Mouse (Mus musculus): ENCODE measurements around the gene Chrna5.
"Not testable (repeated sequence)": the region's sequence is repeated elsewhere in the genome, so short reads cannot be mapped to it uniquely, and the experiment has no call there.

Chrna5 gene

GRCm38 (mm10) chr9:54980674-54981073 lies at the start of gene Chrna5:
Gene Chrna5, plus strand, starts transcription at chr9:54980880.
- DNase-seq (ENCODE audit: low read depth in 1 of 2, low spot score in 2 of 2): no peak

GRCm38 (mm10) chr9:54931765-54932164 lies 48.9 kb upstream of the Chrna5 start:
- DNase-seq (ENCODE audit: low read depth in 1 of 2, low spot score in 2 of 2): no peak

- no peak for DNase-seq (ENCODE audit: low read depth in 1 of 2, low spot score in 2 of 2)
These were observed 48.3 kb upstream of the Chrna5 start for GRCm38 (mm10) chr9:54932379-54932778.

- DNase-seq (ENCODE audit: low read depth in 1 of 2, low spot score in 2 of 2): no peak
These were observed 38.6 kb upstream of the Chrna5 start for GRCm38 (mm10) chr9:54942071-54942470.

GRCm38 (mm10) chr9:54944467-54944866 lies 36.2 kb upstream of the Chrna5 start:
- DNase-seq (ENCODE audit: low read depth in 1 of 2, low spot score in 2 of 2): no peak

- no peak for DNase-seq (ENCODE audit: low read depth in 1 of 2, low spot score in 2 of 2)
These were observed 34.4 kb upstream of the Chrna5 start for GRCm38 (mm10) chr9:54946256-54946655.

GRCm38 (mm10) chr9:54949465-54949864 lies 31.2 kb upstream of the Chrna5 start:
- DNase-seq (ENCODE audit: low read depth in 1 of 2, low spot score in 2 of 2): no peak

GRCm38 (mm10) chr9:54950162-54950561 lies 30.5 kb upstream of the Chrna5 start:
- DNase-seq (ENCODE audit: low read depth in 1 of 2, low spot score in 2 of 2): not testable (repeated sequence)

- DNase-seq (ENCODE audit: low read depth in 1 of 2, low spot score in 2 of 2): peak; percentile 66 to 82
These were observed 29.9 kb upstream of the Chrna5 start, which contains the start of the genes Psma4 and AY074887 for GRCm38 (mm10) chr9:54950575-54951321. Gene Psma4, plus strand, starts transcription at chr9:54950790. Gene AY074887, minus strand, starts transcription at chr9:54950998.

GRCm38 (mm10) chr9:54961059-54961458 lies 19.6 kb upstream of the Chrna5 start:
- no peak for DNase-seq (ENCODE audit: low read depth in 1 of 2, low spot score in 2 of 2)

GRCm38 (mm10) chr9:54963669-54964068 lies 17.0 kb upstream of the Chrna5 start:
- DNase-seq (ENCODE audit: low read depth in 1 of 2, low spot score in 2 of 2): peak in 1 of 2 experiments; percentile 8

- no peak for DNase-seq (ENCODE audit: low read depth in 1 of 2, low spot score in 2 of 2)
These were observed 10.6 kb upstream of the Chrna5 start for GRCm38 (mm10) chr9:54969972-54970637.

GRCm38 (mm10) chr9:54981291-54982191 lies 861 bp downstream of the Chrna5 start:
- no peak for DNase-seq (ENCODE audit: low read depth in 1 of 2, low spot score in 2 of 2)

- DNase-seq (ENCODE audit: low read depth in 1 of 2, low spot score in 2 of 2): no peak
These were observed 1.7 kb downstream of the Chrna5 start for GRCm38 (mm10) chr9:54982401-54982800.

GRCm38 (mm10) chr9:54990362-54990761 lies 9.7 kb downstream of the Chrna5 start:
- no peak for DNase-seq (ENCODE audit: low read depth in 1 of 2, low spot score in 2 of 2)

- DNase-seq (ENCODE audit: low read depth in 1 of 2, low spot score in 2 of 2): no peak
These were observed 13.7 kb downstream of the Chrna5 start for GRCm38 (mm10) chr9:54994381-54994780.

GRCm38 (mm10) chr9:54995645-54996044 lies 15.0 kb downstream of the Chrna5 start:
- no peak for DNase-seq (ENCODE audit: low read depth in 1 of 2, low spot score in 2 of 2)

GRCm38 (mm10) chr9:55003609-55004008 lies 22.9 kb downstream of the Chrna5 start:
- DNase-seq (ENCODE audit: low read depth in 1 of 2, low spot score in 2 of 2): no peak

- no peak for DNase-seq (ENCODE audit: low read depth in 1 of 2, low spot score in 2 of 2)
These were observed 29.0 kb downstream of the Chrna5 start for GRCm38 (mm10) chr9:55009692-55010091.

GRCm38 (mm10) chr9:55010588-55011350 lies 30.1 kb downstream of the Chrna5 start:
- DNase-seq (ENCODE audit: low read depth in 1 of 2, low spot score in 2 of 2): no peak

GRCm38 (mm10) chr9:55016926-55017325 lies 36.2 kb downstream of the Chrna5 start:
- DNase-seq (ENCODE audit: low read depth in 1 of 2, low spot score in 2 of 2): no peak

Measured in monocyte, adult 2 months (primary cell).